Mouse (Mus musculus): Measurements from ENCODE around the gene Jam2.

- TF ChIP-seq POLR2A (IDR thresholded peaks at IDR 0.05; ENCODE audit: borderline replicate concordance, control insufficient read depth, low read depth, low read length) (no peak), CTCF (IDR thresholded peaks at IDR 0.05; ENCODE audit: control insufficient read depth, insufficient read depth, low read length) (no peak)
Observed at GRCm38 (mm10) chr16:84817423-84817822, 43.5 kb downstream of the Jam2 start.
